Mouse (Mus musculus) thymus, postnatal 25 days (tissue): Measurements from ENCODE around the gene Egln1.

Experiments used
- DNase-seq: peaks from one replicate; pipeline ENCODE4 v3.0.0; 2022

Gene Egln1

GRCm38 (mm10) chr8:124943801-124944200 lies 5.3 kb downstream of the Egln1 start:
- DNase-seq = no peak

GRCm38 (mm10) chr8:124937293-124937692 lies 11.8 kb downstream of the Egln1 start:
- DNase-seq = no peak

GRCm38 (mm10) chr8:124936699-124937098 lies 12.4 kb downstream of the Egln1 start:
- no peak for DNase-seq

- DNase-seq = no peak
These were observed 14.0 kb downstream of the Egln1 start for GRCm38 (mm10) chr8:124935116-124935515.

- DNase-seq = no peak
These were observed 16.7 kb downstream of the Egln1 start for GRCm38 (mm10) chr8:124932435-124932834.

- no peak for DNase-seq
These were observed 18.5 kb downstream of the Egln1 start for GRCm38 (mm10) chr8:124930649-124931048.

GRCm38 (mm10) chr8:124930086-124930485 lies 19.0 kb downstream of the Egln1 start:
- DNase-seq = no peak

- no peak for DNase-seq
These were observed 20.1 kb downstream of the Egln1 start for GRCm38 (mm10) chr8:124929006-124929405.

GRCm38 (mm10) chr8:124926351-124926771 lies 22.8 kb downstream of the Egln1 start:
- no peak for DNase-seq

- peak; percentile 33 for DNase-seq
These were observed 23.4 kb downstream of the Egln1 start for GRCm38 (mm10) chr8:124925544-124926266.

GRCm38 (mm10) chr8:124923971-124924652 lies 25.0 kb downstream of the Egln1 start:
- DNase-seq = no peak

GRCm38 (mm10) chr8:124922490-124923089 lies 26.5 kb downstream of the Egln1 start:
- DNase-seq = no peak

GRCm38 (mm10) chr8:124921369-124922279 lies 27.5 kb downstream of the Egln1 start:
- no peak for DNase-seq

- no peak for DNase-seq
These were observed 31.2 kb downstream of the Egln1 start for GRCm38 (mm10) chr8:124917741-124918484.

GRCm38 (mm10) chr8:124914061-124914460 lies 35.1 kb downstream of the Egln1 start:
- no peak for DNase-seq

- DNase-seq = no peak
These were observed 36.9 kb downstream of the Egln1 start for GRCm38 (mm10) chr8:124911938-124912872.

GRCm38 (mm10) chr8:124910349-124910748 lies 38.8 kb downstream of the Egln1 start:
- no peak for DNase-seq

- DNase-seq = no peak
These were observed 39.2 kb downstream of the Egln1 start for GRCm38 (mm10) chr8:124909936-124910335.

- DNase-seq = no peak
These were observed 43.6 kb downstream of the Egln1 start for GRCm38 (mm10) chr8:124905482-124905881.

GRCm38 (mm10) chr8:124903198-124903597 lies 45.9 kb downstream of the Egln1 start:
- no peak for DNase-seq
